Mouse (Mus musculus) limb, embryonic 11.5 days (tissue): ENCODE measurements around the gene Nrf1. TPM values are rescaled to one million over a fixed set of nuclear protein-coding genes. Genes with fewer than 3 reads are reported as not detected.

ENCODE experiments used
- ATAC-seq: fragments of 200-750 bp; cut with Nextera tagmentation; 2 replicates; pipeline ENCODE4 v1.8.0; 2017; ENCODE audit warnings: low read depth; ENCODE audit not compliant: insufficient number of reproducible peaks, low FRiP score, low TSS enrichment
- DNase-seq: peaks from one replicate; pipeline ENCODE4 v3.0.0-alpha.2; 2015; ENCODE audit warnings: low spot score
- H3K27ac ChIP-seq: fragments of 300-500 bp; sonication (generic); replicated peaks from 2 replicates; pipeline ENCODE4 v1.5.1; 2014; ENCODE audit warnings: low read depth, mild to moderate bottlenecking, low read length
- H3K27me3 ChIP-seq: fragments of 300-500 bp; sonication (generic); 2 replicates; pipeline ENCODE4 v1.6.1; 2014; ENCODE audit warnings: mild to moderate bottlenecking, low read length, mixed read lengths; ENCODE audit not compliant: control insufficient read depth, insufficient read depth
- H3K36me3 ChIP-seq: fragments of 300-500 bp; sonication (generic); 2 replicates; pipeline ENCODE4 v1.6.1; 2014; ENCODE audit warnings: mild to moderate bottlenecking, low read length, moderate library complexity, mixed read lengths; ENCODE audit not compliant: control insufficient read depth, insufficient read depth
- H3K4me1 ChIP-seq: fragments of 300-500 bp; sonication (generic); 2 replicates; pipeline ENCODE4 v1.6.1; 2014; ENCODE audit warnings: low read length, mixed read lengths; ENCODE audit not compliant: control insufficient read depth, insufficient read depth
- H3K4me2 ChIP-seq: fragments of 300-500 bp; sonication (generic); 2 replicates; pipeline ENCODE4 v1.6.1; 2014; ENCODE audit warnings: low read depth, mild to moderate bottlenecking, moderate library complexity; ENCODE audit not compliant: severe bottlenecking
- H3K4me3 ChIP-seq: fragments of 300-500 bp; sonication (generic); 2 replicates; pipeline ENCODE4 v1.5.1; 2014; ENCODE audit warnings: low read depth, low read length
- H3K9ac ChIP-seq: fragments of 300-500 bp; sonication (generic); 2 replicates; pipeline ENCODE4 v1.6.1; 2014; ENCODE audit warnings: mild to moderate bottlenecking, low read length
- H3K9me3 ChIP-seq: fragments of 300-500 bp; sonication (generic); 2 replicates; pipeline ENCODE4 v1.6.1; 2016; ENCODE audit warnings: low read length; ENCODE audit not compliant: control insufficient read depth
- WGBS: fragments of 180-500 bp; shearing (Covaris S2); extraction: QIAGEN DNeasy Blood & Tissue Kit; methylation state at CpG from one replicate; pipeline ENCODE4 v1.1.7; 2014; 5-methylcytosine and 5-hydroxymethylcytosine counted together
- polyA plus RNA-seq: library from polyadenylated mRNA; unstranded; fragments of >200 nt; fragmentation: Nextera tagmentation; extraction: Ambion mirVana; gene quantifications from 2 replicates; pipeline ENCODE4 v1.2.1, GENCODE M21; 2014

Gene Nrf1
- polyA plus RNA-seq, 1 experiment from 2014 or later = 80.6 TPM

DNA sequence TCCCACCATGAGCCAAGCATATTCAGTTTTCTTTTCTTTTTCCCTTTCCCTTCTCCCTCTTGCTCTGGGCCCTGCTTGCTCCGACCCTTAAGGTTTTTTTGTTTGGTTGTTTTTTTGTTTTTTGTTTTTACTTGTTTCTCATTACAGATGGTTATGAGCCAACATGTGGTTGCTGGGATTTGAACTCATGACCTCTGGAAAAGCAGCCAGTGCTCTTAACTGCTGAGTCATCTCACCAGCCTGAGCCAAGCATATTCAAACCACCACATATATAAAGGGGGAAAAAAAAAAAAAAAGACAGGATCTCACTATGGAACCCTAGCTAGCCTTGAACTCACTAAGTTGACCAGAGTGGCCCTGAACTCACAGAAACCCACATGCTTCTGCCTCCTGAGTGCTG, 26.5 kb upstream of the Nrf1 start:
- Histone ChIP-seq H3K4me1 (0 out of 2 replicates have a peak, but pooled peaks cover 4% of the 10 kb centered on the region), H3K36me3 (no peaks in the 10 kb centered on the region), H3K4me2 (no peak overlapping the region), H3K9ac (no peak overlapping the region), H3K27me3 (no peaks in the 10 kb centered on the region), H3K9me3 (no peaks in the 10 kb centered on the region), H3K4me3 (no peak overlapping the region), H3K27ac (no peak overlapping the region)
- ATAC-seq (no peak), DNase-seq (no peak)
- WGBS = 90% methylated on average over 1 of the region's 1 CpGs

GRCm38 (mm10) chr6:30021656-30022055, 26.1 kb upstream of the Nrf1 start:
- H3K27me3 ChIP-seq = no peaks in the 10 kb centered on the region
- H3K4me1 ChIP-seq = 0 out of 2 replicates have a peak, but pooled peaks cover 4% of the 10 kb centered on the region
- H3K4me3 ChIP-seq = no peak overlapping the region
- no peaks in the 10 kb centered on the region for H3K36me3 ChIP-seq
- ATAC-seq = no peak
- H3K9ac ChIP-seq = no peak overlapping the region
- H3K27ac ChIP-seq = no peak overlapping the region
- H3K4me2 ChIP-seq = no peak overlapping the region
- no peaks in the 10 kb centered on the region for H3K9me3 ChIP-seq
- WGBS = 54% methylated on average over 5 of the region's 5 CpGs
- DNase-seq = no peak

DNA sequence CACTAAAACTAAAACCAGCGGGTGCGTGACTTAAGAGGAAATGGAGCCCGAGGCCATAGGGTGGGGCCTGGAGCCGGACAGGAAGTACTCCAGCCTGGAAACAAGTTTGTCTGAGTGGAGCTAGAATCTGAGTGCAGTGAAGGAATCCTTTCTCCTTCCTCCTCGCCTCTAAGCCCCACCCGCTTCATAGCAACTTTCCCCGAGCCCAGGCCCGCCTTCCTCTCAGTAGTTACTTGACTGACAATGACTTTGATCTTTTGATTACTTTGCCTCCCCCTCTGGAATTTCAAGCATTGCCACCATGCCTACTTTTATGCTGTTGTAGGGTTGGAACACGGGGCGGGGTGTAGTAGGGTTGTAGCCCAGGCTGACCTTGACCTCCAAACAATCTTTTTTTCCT, 21.0 kb upstream of the Nrf1 start:
- 37% methylated on average over 10 of the region's 10 CpGs for WGBS
- H3K27ac ChIP-seq = no peak overlapping the region
- no peaks in the 10 kb centered on the region for H3K36me3 ChIP-seq
- 0 out of 2 replicates have a peak, but pooled peaks cover under 1% of the 10 kb centered on the region for H3K4me1 ChIP-seq
- peak; percentile 29 for DNase-seq
- no peak for ATAC-seq
- no peak overlapping the region for H3K9ac ChIP-seq
- no peak overlapping the region for H3K4me2 ChIP-seq
- no peak overlapping the region for H3K4me3 ChIP-seq
- H3K27me3 ChIP-seq = no peaks in the 10 kb centered on the region
- H3K9me3 ChIP-seq = no peaks in the 10 kb centered on the region

GRCm38 (mm10) chr6:30028358-30028757, 19.4 kb upstream of the Nrf1 start:
- no peak overlapping the region for H3K4me3 ChIP-seq
- H3K27me3 ChIP-seq = no peaks in the 10 kb centered on the region
- no peak for DNase-seq
- no peaks in the 10 kb centered on the region for H3K9me3 ChIP-seq
- 90% methylated on average over 4 of the region's 4 CpGs for WGBS
- no peak overlapping the region for H3K4me2 ChIP-seq
- no peaks in the 10 kb centered on the region for H3K36me3 ChIP-seq
- ATAC-seq = no peak
- no peak overlapping the region for H3K27ac ChIP-seq
- H3K9ac ChIP-seq = no peak overlapping the region
- no peaks in the 10 kb centered on the region for H3K4me1 ChIP-seq

DNA sequence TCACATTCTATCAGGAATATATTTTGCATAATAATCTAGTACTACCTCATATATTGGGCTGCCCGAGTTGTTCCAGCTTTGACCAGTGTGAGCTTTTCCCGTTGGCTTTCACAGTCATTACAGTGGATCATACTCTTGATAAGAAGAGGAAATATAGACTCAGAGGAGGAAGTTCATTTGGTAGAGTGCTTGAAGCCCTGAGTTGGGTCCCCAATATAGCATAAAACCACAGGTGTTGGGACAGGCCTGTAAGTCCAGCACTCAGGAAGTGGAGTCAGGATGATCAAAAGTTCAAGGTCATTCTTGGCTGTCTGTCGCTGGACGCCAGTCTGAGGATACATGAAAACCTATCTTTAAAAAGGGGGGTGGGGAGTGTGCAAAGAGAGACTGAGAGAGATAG, 12.7 kb upstream of the Nrf1 start:
- DNase-seq = no peak
- H3K4me1 ChIP-seq = no peaks in the 10 kb centered on the region
- 87% methylated on average over 4 of the region's 4 CpGs for WGBS

GRCm38 (mm10) chr6:30041498-30041897, 6.3 kb upstream of the Nrf1 start:
- no peaks in the 10 kb centered on the region for H3K36me3 ChIP-seq
- H3K27ac ChIP-seq = no peak overlapping the region
- DNase-seq (no peak), ATAC-seq (no peak)
- H3K4me2 ChIP-seq = no peak overlapping the region
- no peak overlapping the region for H3K9ac ChIP-seq
- no peaks in the 10 kb centered on the region for H3K27me3 ChIP-seq
- no peaks in the 10 kb centered on the region for H3K4me1 ChIP-seq
- H3K4me3 ChIP-seq = no peak overlapping the region
- WGBS = 31% methylated on average over 1 of the region's 1 CpGs
- H3K9me3 ChIP-seq = no peaks in the 10 kb centered on the region

More for the DNA sequence above, 12.7 kb upstream of the Nrf1 start:
- Histone ChIP-seq H3K27me3 (no peaks in the 10 kb centered on the region), H3K9ac (no peak overlapping the region), H3K4me2 (no peak overlapping the region), H3K36me3 (no peaks in the 10 kb centered on the region), H3K4me3 (no peak overlapping the region), H3K9me3 (no peaks in the 10 kb centered on the region), H3K27ac (no peak overlapping the region)
- no peak for ATAC-seq

- DNase-seq (no peak), ATAC-seq (no peak)
- no peak overlapping the region for H3K4me2 ChIP-seq
- no peaks in the 10 kb centered on the region for H3K36me3 ChIP-seq
- no peaks in the 10 kb centered on the region for H3K27me3 ChIP-seq
- no peak overlapping the region for H3K4me3 ChIP-seq
- 88% methylated on average over 3 of the region's 3 CpGs for WGBS
- H3K27ac ChIP-seq = no peak overlapping the region
- H3K9ac ChIP-seq = no peak overlapping the region
- H3K9me3 ChIP-seq = no peaks in the 10 kb centered on the region
- no peaks in the 10 kb centered on the region for H3K4me1 ChIP-seq
Observed at GRCm38 (mm10) chr6:30042483-30042882, 5.3 kb upstream of the Nrf1 start.

GRCm38 (mm10) chr6:30048163-30048500, 344 bp downstream of the Nrf1 start:
- H3K9ac ChIP-seq = peak overlapping the region; percentile 100
- H3K27ac ChIP-seq = peak overlapping the region; percentile 99
- peaks cover 1% of the 10 kb centered on the region; the same call in 1 of the 2 replicates for H3K36me3 ChIP-seq
- peak overlapping the region; percentile 44 for H3K4me2 ChIP-seq
- ATAC-seq (no peak), DNase-seq (no peak)
- H3K4me3 ChIP-seq = peak overlapping the region; percentile 94
- WGBS = 0% methylated on average over 41 of the region's 45 CpGs
- H3K9me3 ChIP-seq = no peaks in the 10 kb centered on the region
- H3K4me1 ChIP-seq = no peaks in the 10 kb centered on the region
- H3K27me3 ChIP-seq = no peaks in the 10 kb centered on the region
